Mouse (Mus musculus) right cerebral cortex, postnatal 10 days (tissue): ENCODE results near the gene Hipk4.

Experiments used
- DNase-seq, 2 experiments: peaks; one replicate each; pipeline ENCODE4 v3.0.0; 2021; ENCODE audit warnings: low spot score in 2 of 2

Gene Hipk4

GRCm38 (mm10) chr7:27540935-27541334 is 17.9 kb downstream of the Hipk4 start:
- peak in 1 of 2 experiments; percentile 51 for DNase-seq

GRCm38 (mm10) chr7:27541431-27541830 is 18.4 kb downstream of the Hipk4 start:
- DNase-seq: peak; percentile 94 to 96

- DNase-seq: peak in 1 of 2 experiments; percentile 36
Measured at GRCm38 (mm10) chr7:27541922-27542321, 18.9 kb downstream of the Hipk4 start.

GRCm38 (mm10) chr7:27542392-27543033 is 19.4 kb downstream of the Hipk4 start:
- peak; percentile 95 to 96 for DNase-seq

GRCm38 (mm10) chr7:27543065-27543464 is 20.0 kb downstream of the Hipk4 start:
- DNase-seq: peak in 1 of 2 experiments; percentile 60

- DNase-seq: peak in 1 of 2 experiments; percentile 43
Measured at GRCm38 (mm10) chr7:27543851-27544250, 20.8 kb downstream of the Hipk4 start.

GRCm38 (mm10) chr7:27544675-27545370 is 21.8 kb downstream of the Hipk4 start:
- peak in 1 of 2 experiments; percentile 22 for DNase-seq

- DNase-seq: no peak
Measured at GRCm38 (mm10) chr7:27549597-27549996, 26.5 kb downstream of the Hipk4 start.

- no peak for DNase-seq
Measured at GRCm38 (mm10) chr7:27552070-27552469, 29.0 kb downstream of the Hipk4 start.

GRCm38 (mm10) chr7:27552931-27553513 is 30.0 kb downstream of the Hipk4 start, which contains the start of the genes Pld3 and 2310022A10Rik:
Gene Pld3, minus strand, starts transcription at chr7:27553218.
Gene 2310022A10Rik, plus strand, starts transcription at chr7:27553233.
- peak; percentile 98 to 99 for DNase-seq

- no peak for DNase-seq
Measured at GRCm38 (mm10) chr7:27560291-27560887, 37.3 kb downstream of the Hipk4 start.

GRCm38 (mm10) chr7:27560978-27561377 is 37.9 kb downstream of the Hipk4 start:
- DNase-seq: no peak

- no peak for DNase-seq
Measured at GRCm38 (mm10) chr7:27569580-27570224, 46.6 kb downstream of the Hipk4 start.

GRCm38 (mm10) chr7:27572133-27572532 is 49.1 kb downstream of the Hipk4 start:
- no peak for DNase-seq

GRCm38 (mm10) chr7:27574124-27574880 is 51.2 kb downstream of the Hipk4 start:
- no peak for DNase-seq

- DNase-seq: no peak
Measured at GRCm38 (mm10) chr7:27576914-27577313, 53.8 kb downstream of the Hipk4 start.

GRCm38 (mm10) chr7:27577589-27577988 is 54.5 kb downstream of the Hipk4 start:
- DNase-seq: no peak

- no peak for DNase-seq
Measured at GRCm38 (mm10) chr7:27578465-27578864, 55.4 kb downstream of the Hipk4 start.

- DNase-seq: no peak
Measured at GRCm38 (mm10) chr7:27580380-27581174, 57.5 kb downstream of the Hipk4 start.
